Mouse (Mus musculus): ENCODE results near the gene 6030408B16Rik. TPM values are rescaled to one million over a fixed set of nuclear protein-coding genes. Genes with fewer than 3 reads are reported as not detected.
"Not testable (repeated sequence)": the region's sequence is repeated elsewhere in the genome, so short reads cannot be mapped to it uniquely, and the experiment has no call there.

The 6030408B16Rik gene
- polyA plus RNA-seq, 1 experiment: 0.13 TPM

GRCm38 (mm10) chr15:101321126-101321525 is 28.1 kb downstream of the 6030408B16Rik start:
- DNase-seq: no peak
- WGBS: 49% methylated on average over 5 of the region's 5 CpGs
- peak overlapping the region; percentile 60 for H3K27ac ChIP-seq (ENCODE audit: insufficient read depth, low read depth, low read length)

DNA sequence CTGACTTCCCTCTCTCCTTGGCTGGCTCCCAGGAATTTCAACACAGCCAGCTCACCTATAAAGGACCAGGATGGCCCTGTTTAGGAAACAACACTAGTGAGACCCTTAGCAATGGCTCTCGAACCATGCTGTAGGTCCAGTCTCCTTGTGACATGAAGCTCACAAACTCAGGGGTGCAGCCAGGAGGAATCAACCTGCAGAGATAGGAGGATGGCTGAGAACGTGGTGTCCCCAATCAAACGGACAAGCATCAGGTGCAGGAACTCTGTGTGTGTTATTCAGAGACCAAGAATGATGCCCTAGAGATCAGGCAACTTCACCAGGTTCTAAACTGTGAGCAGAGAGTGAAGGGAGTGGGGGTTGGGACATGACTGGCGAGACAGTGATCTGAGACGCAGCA is 29.1 kb downstream of the 6030408B16Rik start:
- 85% methylated on average over 5 of the region's 5 CpGs for WGBS

More at GRCm38 (mm10) chr15:101321126-101321525, 28.1 kb downstream of the 6030408B16Rik start:
- Histone ChIP-seq H3K27me3 (replicated peaks; ENCODE audit: control insufficient read depth, insufficient read depth, low read length) (no peaks in the 10 kb centered on the region), H3K4me1 (ENCODE audit: control insufficient read depth, insufficient read depth, low read length) (peaks cover 9% of the 10 kb centered on the region), H3K4me3 (ENCODE audit: insufficient read depth, low read depth, low read length) (no peak overlapping the region), H3K36me3 (ENCODE audit: control insufficient read depth, insufficient read depth, low read length) (no peaks in the 10 kb centered on the region)
- no peak for TF ChIP-seq CTCF (conservative IDR thresholded peaks at IDR 0.05; ENCODE audit: insufficient read depth, insufficient read length, low read depth, low read length)
- TF ChIP-seq POLR2A (IDR thresholded peaks at IDR 0.05; ENCODE audit: low read depth, low read length): no peak

GRCm38 (mm10) chr15:101322640-101323039 is 29.6 kb downstream of the 6030408B16Rik start:
- peaks cover 9% of the 10 kb centered on the region for H3K4me1 ChIP-seq (ENCODE audit: control insufficient read depth, insufficient read depth, low read length)
- no peaks in the 10 kb centered on the region for H3K36me3 ChIP-seq (ENCODE audit: control insufficient read depth, insufficient read depth, low read length)
- WGBS: 94% methylated on average over 7 of the region's 7 CpGs
- H3K27me3 ChIP-seq (replicated peaks; ENCODE audit: control insufficient read depth, insufficient read depth, low read length): no peaks in the 10 kb centered on the region
- no peak overlapping the region for H3K4me3 ChIP-seq (ENCODE audit: insufficient read depth, low read depth, low read length)
- TF ChIP-seq CTCF (conservative IDR thresholded peaks at IDR 0.05; ENCODE audit: insufficient read depth, insufficient read length, low read depth, low read length): no peak
- TF ChIP-seq POLR2A (IDR thresholded peaks at IDR 0.05; ENCODE audit: low read depth, low read length): no peak
- H3K27ac ChIP-seq (ENCODE audit: insufficient read depth, low read depth, low read length): no peak overlapping the region
- no peak for DNase-seq

More for the DNA sequence above, 29.1 kb downstream of the 6030408B16Rik start:
- Histone ChIP-seq H3K27ac (ENCODE audit: insufficient read depth, low read depth, low read length) (no peak overlapping the region), H3K36me3 (ENCODE audit: control insufficient read depth, insufficient read depth, low read length) (no peaks in the 10 kb centered on the region), H3K27me3 (replicated peaks; ENCODE audit: control insufficient read depth, insufficient read depth, low read length) (no peaks in the 10 kb centered on the region), H3K4me3 (ENCODE audit: insufficient read depth, low read depth, low read length) (no peak overlapping the region), H3K4me1 (ENCODE audit: control insufficient read depth, insufficient read depth, low read length) (peaks cover 9% of the 10 kb centered on the region)
- no peak for DNase-seq
- no peak for TF ChIP-seq POLR2A (IDR thresholded peaks at IDR 0.05; ENCODE audit: low read depth, low read length)
- no peak for TF ChIP-seq CTCF (conservative IDR thresholded peaks at IDR 0.05; ENCODE audit: insufficient read depth, insufficient read length, low read depth, low read length)

- Histone ChIP-seq H3K36me3 (ENCODE audit: control insufficient read depth, insufficient read depth, low read length) (no peaks in the 10 kb centered on the region), H3K4me1 (ENCODE audit: control insufficient read depth, insufficient read depth, low read length) (peaks cover 9% of the 10 kb centered on the region), H3K27me3 (replicated peaks; ENCODE audit: control insufficient read depth, insufficient read depth, low read length) (no peaks in the 10 kb centered on the region), H3K27ac (ENCODE audit: insufficient read depth, low read depth, low read length) (no peak overlapping the region), H3K4me3 (ENCODE audit: insufficient read depth, low read depth, low read length) (no peak overlapping the region)
- 96% methylated on average over 5 of the region's 5 CpGs for WGBS
- TF ChIP-seq CTCF (conservative IDR thresholded peaks at IDR 0.05; ENCODE audit: insufficient read depth, insufficient read length, low read depth, low read length) (no peak), POLR2A (IDR thresholded peaks at IDR 0.05; ENCODE audit: low read depth, low read length) (no peak)
- DNase-seq: no peak
Measured at GRCm38 (mm10) chr15:101323511-101323910, 30.5 kb downstream of the 6030408B16Rik start.

- not testable (repeated sequence) for H3K4me1 ChIP-seq (ENCODE audit: control insufficient read depth, insufficient read depth, low read length); H3K27me3 ChIP-seq (replicated peaks; ENCODE audit: control insufficient read depth, insufficient read depth, low read length); H3K36me3 ChIP-seq (ENCODE audit: control insufficient read depth, insufficient read depth, low read length); H3K4me3 ChIP-seq (ENCODE audit: insufficient read depth, low read depth, low read length); H3K27ac ChIP-seq (ENCODE audit: insufficient read depth, low read depth, low read length); DNase-seq
Measured at GRCm38 (mm10) chr15:101324409-101324808, 31.4 kb downstream of the 6030408B16Rik start.

DNA sequence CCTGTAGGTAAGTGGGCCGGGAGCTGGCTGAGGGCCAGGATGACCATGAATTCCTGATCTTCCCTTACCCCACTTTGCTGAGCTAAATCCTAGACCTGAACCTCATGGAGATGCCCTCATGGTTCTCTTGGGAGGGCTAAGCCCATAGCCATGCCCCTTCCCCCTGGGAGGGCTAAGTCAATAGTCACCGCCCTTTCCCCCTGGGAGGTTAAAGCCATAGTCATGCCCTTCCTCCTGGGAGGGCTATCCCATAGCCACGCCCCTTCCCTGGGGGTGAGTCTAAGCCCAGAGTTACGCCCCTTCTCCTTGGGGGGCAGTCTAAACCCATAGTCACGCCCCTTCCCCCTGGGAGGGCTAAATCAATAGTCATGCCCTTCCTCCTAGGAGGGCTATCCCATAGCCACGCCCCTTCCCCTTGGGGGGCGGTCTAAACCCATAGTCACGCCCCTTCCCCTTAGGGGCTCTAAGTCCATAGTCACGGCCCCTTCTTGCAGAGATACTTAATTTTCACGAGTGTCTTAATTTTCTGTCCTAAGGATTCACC is 33.1 kb downstream of the 6030408B16Rik start:
- H3K4me1 ChIP-seq (ENCODE audit: control insufficient read depth, insufficient read depth, low read length): no peaks in the 10 kb centered on the region
- WGBS: 54% methylated on average over 10 of the region's 10 CpGs
- no peak overlapping the region for H3K27ac ChIP-seq (ENCODE audit: insufficient read depth, low read depth, low read length)
- H3K4me3 ChIP-seq (ENCODE audit: insufficient read depth, low read depth, low read length): no peak overlapping the region
- TF ChIP-seq CTCF (conservative IDR thresholded peaks at IDR 0.05; ENCODE audit: insufficient read depth, insufficient read length, low read depth, low read length) (no peak), POLR2A (IDR thresholded peaks at IDR 0.05; ENCODE audit: low read depth, low read length) (no peak)
- no peak for DNase-seq
- H3K27me3 ChIP-seq (replicated peaks; ENCODE audit: control insufficient read depth, insufficient read depth, low read length): no peaks in the 10 kb centered on the region
- H3K36me3 ChIP-seq (ENCODE audit: control insufficient read depth, insufficient read depth, low read length): no peaks in the 10 kb centered on the region

DNA sequence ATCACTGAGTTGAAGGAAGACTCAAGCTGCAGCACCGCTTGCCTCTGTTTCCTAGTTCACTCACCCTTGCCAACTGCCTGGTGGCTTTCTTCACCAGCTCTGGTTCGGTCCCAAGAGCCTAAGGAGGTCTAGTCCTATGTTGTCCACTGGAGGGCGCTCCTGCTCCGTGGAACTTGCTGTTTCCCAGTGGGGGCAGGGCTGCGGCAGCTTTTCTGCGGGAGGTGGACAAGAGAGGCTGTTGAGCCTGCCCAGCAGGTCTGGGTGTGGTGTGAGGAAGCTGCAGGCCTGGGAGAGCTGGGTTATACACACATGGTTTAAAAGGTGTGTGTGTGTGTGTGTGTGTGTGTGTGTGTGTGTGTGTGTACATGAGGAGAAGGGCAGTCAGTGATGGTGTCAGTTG is 34.3 kb downstream of the 6030408B16Rik start:
- TF ChIP-seq CTCF (conservative IDR thresholded peaks at IDR 0.05; ENCODE audit: insufficient read depth, insufficient read length, low read depth, low read length): peak; percentile 89
- no peak for TF ChIP-seq POLR2A (IDR thresholded peaks at IDR 0.05; ENCODE audit: low read depth, low read length)
- Histone ChIP-seq H3K4me1 (ENCODE audit: control insufficient read depth, insufficient read depth, low read length) (no peaks in the 10 kb centered on the region), H3K27me3 (replicated peaks; ENCODE audit: control insufficient read depth, insufficient read depth, low read length) (no peaks in the 10 kb centered on the region), H3K36me3 (ENCODE audit: control insufficient read depth, insufficient read depth, low read length) (no peaks in the 10 kb centered on the region), H3K4me3 (ENCODE audit: insufficient read depth, low read depth, low read length) (no peak overlapping the region), H3K27ac (ENCODE audit: insufficient read depth, low read depth, low read length) (no peak overlapping the region)
- peak; percentile 86 for DNase-seq
- WGBS: 5% methylated on average over 6 of the region's 6 CpGs

All from kidney, adult 2 months (tissue).